Mouse (Mus musculus): ENCODE results near the gene 1700042G07Rik.

DNA sequence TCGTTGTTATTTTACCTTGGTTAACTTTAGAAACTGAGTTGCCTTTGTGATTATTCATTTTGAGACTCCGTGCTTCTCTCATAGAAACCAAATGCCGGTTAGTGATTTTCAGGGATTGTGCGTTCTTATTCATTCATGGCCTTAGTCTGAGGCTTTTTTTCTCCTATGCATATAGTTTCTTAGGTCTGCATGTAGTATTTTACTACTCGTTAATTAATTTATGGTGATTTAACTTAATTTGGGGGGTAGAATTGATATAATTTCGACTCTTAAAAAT, 49.6 kb downstream of the 1700042G07Rik start:
- TF ChIP-seq POLR2A (IDR thresholded peaks at IDR 0.05; ENCODE audit: borderline replicate concordance, insufficient read depth, low read length) = no peak
- TF ChIP-seq CTCF (IDR thresholded peaks at IDR 0.05; ENCODE audit: borderline replicate concordance, insufficient read depth, low read depth, low read length) = no peak

All from cerebellum, adult 2 months (tissue).